Mouse (Mus musculus): ENCODE data around the gene Wipi2.

GRCm38 (mm10) chr5:142628726-142629662 lies 1.5 kb downstream of the Wipi2 start:
- TF ChIP-seq EP300 (IDR thresholded peaks at IDR 0.05; ENCODE audit: low read depth) = no peak
- TF ChIP-seq CTCF (IDR thresholded peaks at IDR 0.05; ENCODE audit: low read depth) = no peak
